Mouse (Mus musculus) forebrain, embryonic 16.5 days (tissue): Measurements from ENCODE around the gene Faf1. TPM values are rescaled to one million over a fixed set of nuclear protein-coding genes. Genes with fewer than 3 reads are reported as not detected.

Experiments
- ATAC-seq: fragments of 200-750 bp; cut with Nextera tagmentation; 2 replicates; pipeline ENCODE4 v1.8.0; 2017; ENCODE audit warnings: mild to moderate bottlenecking, moderate library complexity
- H3K27ac ChIP-seq: fragments of 300-500 bp; sonication (generic); 2 replicates; pipeline ENCODE4 v1.5.1; 2014; ENCODE audit warnings: low read length, control low read depth
- H3K27me3 ChIP-seq: fragments of 300-500 bp; sonication (generic); replicated peaks from 2 replicates; pipeline ENCODE4 v1.6.1; 2014; ENCODE audit warnings: low read length; ENCODE audit not compliant: control insufficient read depth, insufficient read depth
- H3K36me3 ChIP-seq: fragments of 300-500 bp; sonication (generic); 2 replicates; pipeline ENCODE4 v1.6.1; 2014; ENCODE audit not compliant: control insufficient read depth, insufficient read depth
- H3K4me1 ChIP-seq: fragments of 300-500 bp; sonication (generic); replicated peaks from 2 replicates; pipeline ENCODE4 v1.6.1; 2014; ENCODE audit warnings: low read length; ENCODE audit not compliant: control insufficient read depth, insufficient read depth
- H3K4me2 ChIP-seq: fragments of 300-500 bp; sonication (generic); 2 replicates; pipeline ENCODE4 v1.6.1; 2014; ENCODE audit warnings: mild to moderate bottlenecking, low read length, control low read depth
- H3K4me3 ChIP-seq: fragments of 300-500 bp; sonication (generic); replicated peaks from 2 replicates; pipeline ENCODE4 v1.5.1; 2014; ENCODE audit warnings: mild to moderate bottlenecking, low read length, control low read depth
- H3K9ac ChIP-seq: fragments of 300-500 bp; sonication (generic); replicated peaks from 2 replicates; pipeline ENCODE4 v1.6.1; 2014; ENCODE audit warnings: low read depth, low read length, control low read depth
- H3K9me3 ChIP-seq: fragments of 300-500 bp; sonication (generic); 2 replicates; pipeline ENCODE4 v1.6.1; 2016; ENCODE audit warnings: low read length; ENCODE audit not compliant: control insufficient read depth
- WGBS: fragments of 180-500 bp; shearing (Covaris S2); extraction: QIAGEN DNeasy Blood & Tissue Kit; methylation state at CpG from one replicate; pipeline ENCODE4 v1.1.7; 2014; 5-methylcytosine and 5-hydroxymethylcytosine counted together
- polyA plus RNA-seq: library from polyadenylated mRNA; unstranded; fragments of >200 nt; fragmentation: Nextera tagmentation; extraction: Ambion mirVana; gene quantifications from 2 replicates; pipeline ENCODE4 v1.2.1, GENCODE M21; 2015

Gene Faf1
- polyA plus RNA-seq, 1 experiment from 2014 or later, result 28.3 TPM

GRCm38 (mm10) chr4:109859401-109859800 is 183.0 kb downstream of the Faf1 start:
- Histone ChIP-seq H3K4me1 (peaks cover 6% of the 10 kb centered on the region; the same call in 1 of the 2 replicates), H3K9me3 (no peaks in the 10 kb centered on the region), H3K4me3 (no peak overlapping the region), H3K9ac (no peak overlapping the region), H3K4me2 (no peak overlapping the region), H3K27me3 (no peaks in the 10 kb centered on the region), H3K36me3 (no peaks in the 10 kb centered on the region), H3K27ac (no peak overlapping the region)
- WGBS, result 18% methylated on average over 7 of the region's 7 CpGs
- no peak for ATAC-seq

GRCm38 (mm10) chr4:109860256-109860655 is 183.9 kb downstream of the Faf1 start:
- Histone ChIP-seq H3K9ac (no peak overlapping the region), H3K4me1 (peaks cover 6% of the 10 kb centered on the region; the same call in 1 of the 2 replicates), H3K4me2 (no peak overlapping the region), H3K27me3 (no peaks in the 10 kb centered on the region), H3K27ac (no peak overlapping the region), H3K4me3 (no peak overlapping the region), H3K36me3 (no peaks in the 10 kb centered on the region), H3K9me3 (no peaks in the 10 kb centered on the region)
- 47% methylated on average over 2 of the region's 2 CpGs for WGBS
- ATAC-seq, result no peak

GRCm38 (mm10) chr4:109862271-109862670 is 185.9 kb downstream of the Faf1 start:
- WGBS, result 20% methylated on average over 4 of the region's 4 CpGs

GRCm38 (mm10) chr4:109863021-109863420 is 186.6 kb downstream of the Faf1 start:
- H3K9ac ChIP-seq, result no peak overlapping the region
- no peaks in the 10 kb centered on the region for H3K9me3 ChIP-seq
- H3K4me2 ChIP-seq, result no peak overlapping the region
- H3K27ac ChIP-seq, result no peak overlapping the region
- 9% methylated on average over 3 of the region's 3 CpGs for WGBS
- H3K4me1 ChIP-seq, result peaks cover 6% of the 10 kb centered on the region; the same call in 1 of the 2 replicates
- no peaks in the 10 kb centered on the region for H3K36me3 ChIP-seq
- peak; percentile 45 for ATAC-seq
- no peak overlapping the region for H3K4me3 ChIP-seq
- no peaks in the 10 kb centered on the region for H3K27me3 ChIP-seq

More at GRCm38 (mm10) chr4:109862271-109862670, 185.9 kb downstream of the Faf1 start:
- Histone ChIP-seq H3K9me3 (no peaks in the 10 kb centered on the region), H3K9ac (no peak overlapping the region), H3K4me1 (peaks cover 6% of the 10 kb centered on the region; the same call in 1 of the 2 replicates), H3K27ac (no peak overlapping the region), H3K27me3 (no peaks in the 10 kb centered on the region), H3K36me3 (no peaks in the 10 kb centered on the region), H3K4me3 (no peak overlapping the region), H3K4me2 (no peak overlapping the region)
- no peak for ATAC-seq

- H3K4me3 ChIP-seq, result no peak overlapping the region
- no peak overlapping the region for H3K27ac ChIP-seq
- WGBS, result 14% methylated on average over 3 of the region's 3 CpGs
Measured at GRCm38 (mm10) chr4:109868897-109869484, 192.6 kb downstream of the Faf1 start.

GRCm38 (mm10) chr4:109884333-109884732 is 207.9 kb downstream of the Faf1 start:
- Histone ChIP-seq H3K4me2 (no peak overlapping the region), H3K9ac (no peak overlapping the region)

More at GRCm38 (mm10) chr4:109868897-109869484, 192.6 kb downstream of the Faf1 start:
- no peaks in the 10 kb centered on the region for H3K36me3 ChIP-seq
- H3K4me2 ChIP-seq, result no peak overlapping the region
- no peaks in the 10 kb centered on the region for H3K9me3 ChIP-seq
- H3K4me1 ChIP-seq, result no peaks in the 10 kb centered on the region
- no peaks in the 10 kb centered on the region for H3K27me3 ChIP-seq
- no peak for ATAC-seq
- no peak overlapping the region for H3K9ac ChIP-seq

GRCm38 (mm10) chr4:109887856-109888357 is 211.5 kb downstream of the Faf1 start:
- Histone ChIP-seq H3K4me2 (no peak overlapping the region), H3K36me3 (peaks cover 6% of the 10 kb centered on the region), H3K4me3 (no peak overlapping the region), H3K9ac (no peak overlapping the region), H3K9me3 (peaks cover 4% of the 10 kb centered on the region), H3K4me1 (no peaks in the 10 kb centered on the region), H3K27ac (no peak overlapping the region), H3K27me3 (no peaks in the 10 kb centered on the region)
- 91% methylated on average over 6 of the region's 6 CpGs for WGBS
- ATAC-seq, result no peak

More at GRCm38 (mm10) chr4:109884333-109884732, 207.9 kb downstream of the Faf1 start:
- no peak overlapping the region for H3K4me3 ChIP-seq
- 17% methylated on average over 4 of the region's 4 CpGs for WGBS
- H3K27ac ChIP-seq, result no peak overlapping the region
- no peaks in the 10 kb centered on the region for H3K4me1 ChIP-seq
- no peaks in the 10 kb centered on the region for H3K27me3 ChIP-seq
- H3K9me3 ChIP-seq, result no peaks in the 10 kb centered on the region
- H3K36me3 ChIP-seq, result no peaks in the 10 kb centered on the region; the same call in 1 of the 2 replicates
- ATAC-seq, result no peak

- Histone ChIP-seq H3K27me3 (no peaks in the 10 kb centered on the region), H3K27ac (no peak overlapping the region), H3K4me2 (no peak overlapping the region), H3K9me3 (no peaks in the 10 kb centered on the region), H3K4me1 (no peaks in the 10 kb centered on the region), H3K36me3 (no peaks in the 10 kb centered on the region), H3K4me3 (no peak overlapping the region), H3K9ac (no peak overlapping the region)
- no peak for ATAC-seq
- WGBS, result 85% methylated on average over 6 of the region's 6 CpGs
Measured at GRCm38 (mm10) chr4:109897810-109898566, 221.6 kb downstream of the Faf1 start.

GRCm38 (mm10) chr4:109901076-109901475 is 224.7 kb downstream of the Faf1 start:
- no peaks in the 10 kb centered on the region for H3K36me3 ChIP-seq
- no peaks in the 10 kb centered on the region for H3K27me3 ChIP-seq
- H3K27ac ChIP-seq, result no peak overlapping the region
- WGBS, result 87% methylated on average over 2 of the region's 2 CpGs
- no peaks in the 10 kb centered on the region for H3K9me3 ChIP-seq
- no peak for ATAC-seq
- no peak overlapping the region for H3K4me3 ChIP-seq
- H3K4me2 ChIP-seq, result no peak overlapping the region
- no peak overlapping the region for H3K9ac ChIP-seq
- no peaks in the 10 kb centered on the region for H3K4me1 ChIP-seq
